Mouse (Mus musculus): ENCODE results near the gene Palm2. TPM values are rescaled to one million over a fixed set of nuclear protein-coding genes. Genes with fewer than 3 reads are reported as not detected.
"Not testable (repeated sequence)": the region's sequence is repeated elsewhere in the genome, so short reads cannot be mapped to it uniquely, and the experiment has no call there.

Palm2 gene
- total RNA-seq (2021): 10 to 100 TPM; 63.4 to 65.6 TPM
- long read RNA-seq, experiment 1, partial matches to known transcripts: 0 of 3 reads
- long read RNA-seq, experiment 1, other reads (novel, unspliced or antisense): 2 of 3 reads
- long read RNA-seq, experiment 2: 0 reads

GRCm38 (mm10) chr4:57433941-57434704 is at the start of gene Palm2:
Gene Palm2 (plus strand): TSS chr4:57434247.
- DNase-seq (ENCODE audit: low spot score in 2 of 2): peak; percentile 65 to 79

- DNase-seq (ENCODE audit: low spot score in 2 of 2): no peak
Observed at GRCm38 (mm10) chr4:57384355-57384754, 49.7 kb upstream of the Palm2 start.

- DNase-seq (ENCODE audit: low spot score in 2 of 2): no peak
Observed at GRCm38 (mm10) chr4:57391103-57391502, 42.9 kb upstream of the Palm2 start.

GRCm38 (mm10) chr4:57396414-57396813 is 37.6 kb upstream of the Palm2 start:
- DNase-seq (ENCODE audit: low spot score in 2 of 2): no peak

- DNase-seq (ENCODE audit: low spot score in 2 of 2): not testable (repeated sequence)
Observed at GRCm38 (mm10) chr4:57412385-57412784, 21.7 kb upstream of the Palm2 start.

GRCm38 (mm10) chr4:57413016-57413415 is 21.0 kb upstream of the Palm2 start:
- no peak for DNase-seq (ENCODE audit: low spot score in 2 of 2)

- DNase-seq (ENCODE audit: low spot score in 2 of 2): not testable (repeated sequence)
Observed at GRCm38 (mm10) chr4:57413670-57414069, 20.4 kb upstream of the Palm2 start.

- DNase-seq (ENCODE audit: low spot score in 2 of 2): no peak
Observed at GRCm38 (mm10) chr4:57424011-57424410, 10.0 kb upstream of the Palm2 start.

- DNase-seq (ENCODE audit: low spot score in 2 of 2): peak in 1 of 2 experiments; percentile 12
Observed at GRCm38 (mm10) chr4:57428317-57428716, 5.7 kb upstream of the Palm2 start.

- peak in 1 of 2 experiments; percentile 27 for DNase-seq (ENCODE audit: low spot score in 2 of 2)
Observed at GRCm38 (mm10) chr4:57434705-57435360, 786 bp downstream of the Palm2 start.

- DNase-seq (ENCODE audit: low spot score in 2 of 2): peak in 1 of 2 experiments; percentile 8
Observed at GRCm38 (mm10) chr4:57436286-57436685, 2.2 kb downstream of the Palm2 start.

- DNase-seq (ENCODE audit: low spot score in 2 of 2): no peak
Observed at GRCm38 (mm10) chr4:57446082-57446481, 12.0 kb downstream of the Palm2 start.

GRCm38 (mm10) chr4:57446854-57447444 is 12.9 kb downstream of the Palm2 start:
- no peak for DNase-seq (ENCODE audit: low spot score in 2 of 2)

GRCm38 (mm10) chr4:57451896-57452295 is 17.8 kb downstream of the Palm2 start:
- peak; percentile 10 to 33 for DNase-seq (ENCODE audit: low spot score in 2 of 2)

GRCm38 (mm10) chr4:57452661-57453060 is 18.6 kb downstream of the Palm2 start:
- no peak for DNase-seq (ENCODE audit: low spot score in 2 of 2)

GRCm38 (mm10) chr4:57462378-57462777 is 28.3 kb downstream of the Palm2 start:
- DNase-seq (ENCODE audit: low spot score in 2 of 2): peak; percentile 4 to 27

- no peak for DNase-seq (ENCODE audit: low spot score in 2 of 2)
Observed at GRCm38 (mm10) chr4:57482435-57482834, 48.4 kb downstream of the Palm2 start.

- peak in 1 of 2 experiments; percentile 13 for DNase-seq (ENCODE audit: low spot score in 2 of 2)
Observed at GRCm38 (mm10) chr4:57486392-57486791, 52.3 kb downstream of the Palm2 start.

- DNase-seq (ENCODE audit: low spot score in 2 of 2): no peak
Observed at GRCm38 (mm10) chr4:57489887-57490286, 55.8 kb downstream of the Palm2 start.

- no peak for DNase-seq (ENCODE audit: low spot score in 2 of 2)
Observed at GRCm38 (mm10) chr4:57504792-57505191, 70.7 kb downstream of the Palm2 start.

GRCm38 (mm10) chr4:57510576-57510975 is 76.5 kb downstream of the Palm2 start:
- no peak for DNase-seq (ENCODE audit: low spot score in 2 of 2)

- no peak for DNase-seq (ENCODE audit: low spot score in 2 of 2)
Observed at GRCm38 (mm10) chr4:57511734-57512133, 77.7 kb downstream of the Palm2 start.

All from left cerebral cortex, adult 18-20 months (tissue).